Mouse (Mus musculus) liver, adult (tissue): ENCODE measurements around the gene Hspb6.

ENCODE experiments used
- GATA4 ChIP-seq: IDR thresholded peaks from 2 replicates; pipeline ENCODE4 v1.6.1; 2014; ENCODE audit warnings: mild to moderate bottlenecking, low read length; ENCODE audit not compliant: insufficient replicate concordance

The Hspb6 gene

DNA sequence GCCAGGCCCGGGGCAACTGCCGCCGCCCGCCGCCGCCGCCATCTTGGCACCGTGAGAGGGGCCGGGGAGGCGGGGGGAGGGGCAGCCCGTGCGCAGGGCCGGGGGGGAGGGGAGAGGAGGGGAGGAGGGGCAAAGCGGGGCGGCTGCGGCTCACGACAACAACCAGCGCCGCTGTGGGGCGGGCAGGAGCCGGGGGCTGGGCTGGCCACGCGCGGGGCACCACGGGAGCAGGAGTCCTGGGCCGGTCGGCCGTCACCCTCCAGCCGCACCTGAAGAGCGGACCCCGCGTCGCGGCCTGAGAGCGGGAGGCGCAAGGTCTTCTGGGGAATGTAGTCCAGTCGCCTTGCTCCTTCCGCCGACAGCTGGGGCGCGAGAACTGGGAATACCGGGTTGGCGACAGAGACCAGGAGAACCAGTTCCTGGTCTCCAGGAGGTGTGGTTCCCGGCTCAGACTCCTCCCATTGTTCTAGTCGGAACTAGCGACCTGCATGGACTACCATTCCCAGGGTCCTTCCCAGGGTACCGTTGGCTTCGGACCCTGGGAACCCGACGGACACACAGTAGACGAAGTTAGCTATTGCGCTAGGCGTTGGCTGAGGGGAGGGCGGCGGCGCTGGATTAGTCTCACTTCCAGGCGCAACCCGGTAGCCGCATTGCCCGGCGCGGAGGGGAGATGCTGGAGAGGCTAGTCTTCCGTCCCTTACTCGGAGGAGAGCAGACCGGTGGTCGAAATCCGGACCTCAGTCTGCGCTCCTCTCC is 36.9 kb downstream of the Hspb6 start, which contains the start of gene Kmt2b:
Gene Kmt2b (minus strand): TSS at position 51 of the 759 bp plus-strand sequence.
- no peak for TF ChIP-seq GATA4

DNA sequence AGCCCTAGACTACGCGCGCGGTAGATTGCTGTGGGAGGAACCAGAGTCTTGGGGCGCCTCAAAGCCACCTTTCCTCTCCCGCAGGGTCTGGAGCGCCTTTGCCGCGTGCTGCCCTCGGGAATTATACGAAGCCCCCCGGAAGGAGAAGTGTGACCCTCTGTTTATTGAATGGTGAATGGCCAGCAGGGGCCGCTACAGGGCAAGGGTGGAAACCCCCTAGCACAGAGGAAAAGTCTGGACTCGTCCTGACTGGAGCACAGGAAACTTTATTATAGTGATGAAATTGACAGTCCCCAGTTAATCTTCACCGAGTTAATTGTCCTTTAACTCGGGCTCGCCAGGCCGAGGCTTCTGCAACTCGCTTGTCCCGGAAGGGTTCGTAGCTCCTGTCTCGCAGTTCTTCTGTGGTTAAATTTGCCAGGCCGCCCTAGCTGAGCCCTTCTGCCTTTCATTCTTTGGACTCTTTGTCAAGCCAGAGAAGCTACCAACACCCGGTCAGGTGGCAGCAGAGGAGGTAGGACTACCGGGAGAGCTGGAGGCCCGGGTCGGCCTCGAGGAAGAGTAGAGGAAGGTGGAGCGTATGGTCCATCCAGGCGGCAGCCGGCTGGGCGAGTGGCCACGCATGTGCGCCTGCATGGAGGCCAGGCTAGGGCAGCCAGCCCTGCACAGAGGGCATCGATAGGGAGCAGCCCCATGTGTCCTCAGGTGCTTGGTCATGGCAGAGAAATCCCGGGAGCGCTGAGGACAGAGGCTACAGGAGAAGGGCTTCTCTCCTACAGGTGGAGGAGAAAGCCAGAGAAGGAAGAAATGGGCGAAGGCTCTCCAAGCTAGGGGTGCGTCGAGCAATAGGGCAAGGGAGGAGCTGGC is 37.7 kb downstream of the Hspb6 start:
- no peak for TF ChIP-seq GATA4

DNA sequence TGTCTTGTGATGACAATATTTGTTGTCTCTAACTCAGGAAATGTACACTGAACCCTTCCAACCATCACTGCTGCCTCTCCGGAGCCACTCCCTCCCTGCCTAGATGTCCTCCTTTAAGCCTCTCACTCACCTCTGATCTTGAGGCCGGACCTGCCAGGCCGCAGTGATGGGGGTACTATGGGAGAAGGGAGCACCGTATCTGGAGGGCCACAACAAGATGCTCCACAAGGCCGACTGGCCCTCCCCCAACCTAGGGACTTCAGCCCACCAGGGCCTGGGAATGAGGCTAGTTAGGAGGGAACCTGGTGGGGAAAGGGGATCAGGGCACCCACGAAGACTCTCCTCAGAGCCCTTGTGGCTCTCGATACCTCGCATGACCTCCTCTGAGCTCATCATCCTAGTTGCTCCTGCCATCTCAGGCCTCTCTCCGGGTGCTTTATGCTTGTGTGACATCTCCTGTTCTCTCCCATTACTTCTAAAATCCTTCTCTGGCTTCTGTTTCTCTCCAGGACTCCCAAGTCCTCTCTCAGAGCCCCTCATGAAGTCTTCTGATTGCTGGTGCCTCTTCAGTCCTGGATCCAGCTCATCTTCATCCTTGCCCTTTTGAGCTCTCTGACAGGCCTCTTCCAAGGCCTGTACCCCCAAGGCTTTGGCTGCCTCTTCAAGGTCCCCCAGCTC is 39.1 kb downstream of the Hspb6 start:
- no peak for TF ChIP-seq GATA4

DNA sequence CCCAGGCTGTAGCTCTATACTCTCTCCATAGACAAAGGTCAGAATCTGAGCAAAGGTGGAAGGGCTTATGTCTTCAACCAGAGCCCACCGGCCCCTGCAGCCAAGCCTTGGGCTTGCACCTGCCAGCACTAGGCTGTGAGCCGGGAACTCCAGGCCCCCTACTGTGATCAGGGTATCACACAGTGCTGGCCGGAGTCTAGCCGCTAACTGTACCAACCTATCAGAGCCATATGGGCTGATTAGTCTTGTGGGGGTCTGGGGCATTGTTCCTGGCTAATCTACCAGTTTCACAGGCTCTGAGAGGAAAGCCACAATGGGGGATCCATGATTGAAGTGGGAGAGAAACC is 39.6 kb downstream of the Hspb6 start:
- TF ChIP-seq GATA4, result no peak

DNA sequence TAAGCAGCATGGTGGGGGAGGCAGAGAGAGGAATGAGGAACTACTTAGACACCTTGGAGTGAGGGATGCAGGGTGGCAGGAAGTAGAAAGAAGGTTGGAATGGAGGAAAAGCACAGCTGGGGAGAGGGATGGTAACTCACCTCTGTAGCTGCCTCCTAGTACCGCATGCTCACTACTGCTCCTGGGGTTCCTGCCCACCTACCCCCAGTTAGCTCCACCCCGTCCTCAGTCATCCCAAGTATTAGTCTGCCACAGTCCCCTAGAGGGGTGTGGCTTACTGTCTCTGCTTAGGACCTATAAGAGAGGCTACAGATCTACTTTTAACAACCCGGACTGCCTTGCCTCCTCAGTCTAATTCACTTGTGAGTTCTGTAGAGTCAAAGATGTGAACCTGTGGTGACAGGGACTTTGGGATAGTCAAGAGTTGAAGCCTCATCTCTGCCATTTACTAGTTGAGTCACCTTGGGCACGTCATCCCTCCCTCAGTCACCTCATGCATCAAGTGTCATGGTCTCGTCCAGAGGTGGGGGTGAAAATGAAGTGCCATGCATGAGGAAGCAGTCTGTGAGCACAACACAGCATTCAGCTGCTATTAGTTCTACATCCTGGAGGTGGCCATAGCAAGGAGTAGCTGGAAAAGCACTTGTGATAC is 40.9 kb downstream of the Hspb6 start:
- no peak for TF ChIP-seq GATA4

DNA sequence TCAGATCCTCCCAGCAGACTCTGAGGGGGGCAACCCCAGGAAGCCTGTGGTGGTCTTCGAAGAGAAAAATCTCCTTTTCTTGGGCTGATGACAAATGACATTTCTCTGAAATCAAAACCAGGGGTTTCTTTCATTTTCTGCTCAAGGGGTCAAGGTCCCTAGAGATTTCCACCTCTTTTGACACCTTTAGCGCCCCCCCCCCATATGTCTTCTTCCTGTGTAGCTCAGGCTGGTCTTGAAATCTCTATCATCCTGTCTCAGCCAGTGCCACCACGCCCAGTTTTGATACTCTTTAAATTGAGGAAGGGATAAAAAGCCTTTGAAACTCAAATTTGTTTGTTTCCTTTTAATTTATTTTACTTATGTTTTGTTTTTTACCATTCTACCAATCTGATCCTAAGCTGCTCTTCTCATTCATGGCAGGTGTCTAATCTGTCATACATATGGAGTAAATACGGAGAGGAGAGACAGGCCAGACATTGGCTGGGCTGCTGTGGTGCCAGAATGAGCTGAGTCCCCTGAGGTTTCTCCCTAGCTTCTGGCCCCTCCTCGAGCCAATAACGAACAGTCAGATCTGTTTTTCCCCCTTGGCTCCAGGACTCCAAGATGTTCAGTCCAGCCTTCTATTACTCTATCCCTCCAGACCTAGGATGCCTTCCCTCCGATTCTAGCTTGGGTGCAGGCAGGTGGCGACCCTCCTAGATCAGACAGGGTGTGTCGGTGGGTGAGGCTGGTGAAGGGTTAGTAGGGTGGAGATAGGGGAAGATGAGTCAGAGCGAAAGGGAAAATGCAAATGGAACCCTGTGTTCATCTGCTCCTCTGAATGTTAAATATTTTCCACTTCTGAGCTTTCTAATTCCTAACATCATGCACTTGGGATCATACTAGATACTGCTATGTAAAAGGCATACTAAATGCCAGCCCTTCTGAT is 41.9 kb downstream of the Hspb6 start:
- no peak for TF ChIP-seq GATA4

DNA sequence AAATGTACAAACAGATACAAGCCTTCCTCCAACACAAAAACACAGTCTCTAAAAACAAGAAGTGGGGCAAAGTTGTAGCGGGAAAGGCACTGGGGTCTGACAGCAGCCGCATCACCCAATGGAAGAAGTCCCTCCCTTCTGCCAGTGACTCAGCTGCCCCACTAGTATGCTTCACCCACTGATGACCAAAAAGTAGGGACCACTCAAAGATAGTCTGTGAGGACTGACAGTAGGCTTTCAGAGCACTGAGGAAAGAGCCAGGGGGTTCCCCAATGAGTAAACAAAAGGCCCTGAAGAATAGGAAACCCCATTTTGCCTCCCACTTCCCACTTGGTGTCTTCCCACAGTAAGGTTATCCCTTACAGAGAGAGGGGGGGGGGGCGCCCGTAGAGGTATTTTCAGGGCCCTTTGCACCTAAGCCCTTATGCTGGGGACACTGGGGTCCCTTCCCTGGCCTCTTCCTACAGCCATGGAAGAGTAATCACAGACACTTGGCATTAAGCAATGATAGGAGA is 42.6 kb downstream of the Hspb6 start:
- no peak for TF ChIP-seq GATA4

DNA sequence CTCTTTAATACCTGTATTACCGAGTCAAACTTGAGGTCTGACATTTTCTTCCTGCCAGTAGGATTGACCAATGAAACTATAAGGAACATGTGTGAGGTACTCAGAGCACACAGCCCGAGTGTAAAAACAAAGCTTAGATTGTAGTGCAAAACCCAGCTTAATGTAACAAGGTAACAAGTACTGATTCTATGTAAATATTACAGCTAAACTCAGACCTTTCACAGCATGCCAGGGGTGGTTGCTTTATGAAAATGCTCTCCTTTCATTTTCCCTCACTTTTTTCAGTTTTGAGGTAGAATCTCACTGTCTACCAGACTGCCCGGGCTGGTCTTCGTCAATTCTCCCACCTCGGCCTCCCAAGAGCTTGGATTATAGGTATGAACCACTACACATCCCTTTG is 44.1 kb downstream of the Hspb6 start:
- TF ChIP-seq GATA4, result no peak

DNA sequence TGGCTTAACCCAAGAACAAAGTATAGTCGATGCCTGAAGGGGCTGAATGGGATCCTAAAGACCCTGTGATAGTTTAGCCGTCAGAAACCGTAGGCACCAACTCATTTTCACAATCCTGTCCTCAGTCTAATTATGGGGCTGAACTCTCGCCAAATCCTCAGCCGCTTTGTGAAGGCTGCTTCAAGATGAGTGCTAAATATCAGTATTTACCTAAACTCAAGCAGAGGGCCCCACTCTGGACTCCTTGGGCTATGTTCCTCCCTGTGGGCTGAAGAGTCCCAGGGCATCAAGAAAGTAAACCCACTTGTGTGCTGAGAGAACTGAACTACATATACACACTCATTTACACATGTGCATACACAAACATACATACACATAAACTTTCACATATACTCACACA is 44.8 kb downstream of the Hspb6 start:
- TF ChIP-seq GATA4, result no peak

DNA sequence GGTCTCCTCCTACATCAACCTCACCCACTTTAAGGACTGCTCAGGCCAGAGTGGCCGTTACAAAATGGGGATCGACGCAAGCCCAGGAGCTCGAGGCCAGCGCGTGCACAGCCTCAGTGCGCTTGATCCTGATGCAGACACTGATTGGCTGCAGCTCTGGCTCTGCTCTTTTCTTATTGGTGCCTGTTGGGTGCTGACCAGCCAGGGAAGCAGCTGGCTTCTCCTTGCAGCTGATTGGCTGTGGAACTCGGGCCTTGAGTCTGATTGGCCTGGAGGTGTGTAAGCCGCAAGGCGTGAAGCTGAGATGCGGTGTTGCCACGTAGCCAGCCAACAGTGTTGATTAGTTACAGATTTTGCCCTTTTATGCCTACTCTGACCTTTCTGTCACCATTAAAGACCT is 46.8 kb downstream of the Hspb6 start, which contains the start of gene Zbtb32:
Gene Zbtb32 (minus strand): TSS at position 124 of the 400 bp plus-strand sequence.
- TF ChIP-seq GATA4, result no peak

DNA sequence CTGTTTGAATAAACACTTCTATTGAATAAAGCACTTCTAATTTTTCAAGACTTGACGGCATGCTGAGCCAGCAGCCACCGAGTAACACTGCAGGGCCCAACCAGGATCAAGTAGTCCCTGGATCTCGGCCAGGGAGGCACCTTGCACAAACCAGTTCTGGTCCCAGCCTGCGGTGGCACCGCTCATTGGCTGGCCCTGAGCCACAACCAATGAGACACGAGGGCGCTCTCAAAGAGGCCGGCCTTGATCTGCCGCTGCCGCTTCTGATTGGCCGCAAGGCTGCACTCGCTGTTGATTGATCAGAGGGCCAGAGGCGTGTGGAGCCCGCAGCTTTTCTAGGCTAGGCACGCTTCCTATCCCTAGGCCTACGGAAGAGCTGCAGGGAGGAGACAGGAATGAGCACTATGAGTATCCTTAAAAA is 48.0 kb downstream of the Hspb6 start:
- no peak for TF ChIP-seq GATA4

DNA sequence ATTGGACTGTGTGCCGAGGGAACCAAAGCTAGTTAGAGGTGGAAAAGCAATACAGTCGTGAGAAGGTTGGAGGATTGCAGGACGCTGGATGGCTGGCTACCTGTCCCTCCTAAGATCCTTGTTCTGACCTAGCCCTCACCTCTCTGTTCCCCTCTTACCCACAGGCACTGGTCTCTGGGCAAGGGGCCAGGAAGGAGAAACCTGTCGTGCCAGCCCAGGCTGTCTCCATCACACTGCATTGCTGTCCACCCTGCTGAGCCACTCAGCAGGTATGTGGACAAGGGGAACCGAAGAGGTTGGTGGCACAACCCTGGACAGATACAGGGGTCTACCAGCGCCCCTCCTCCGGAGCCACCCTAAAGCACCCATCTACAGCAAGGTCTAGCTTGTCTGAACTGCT is 48.7 kb downstream of the Hspb6 start:
- no peak for TF ChIP-seq GATA4

DNA sequence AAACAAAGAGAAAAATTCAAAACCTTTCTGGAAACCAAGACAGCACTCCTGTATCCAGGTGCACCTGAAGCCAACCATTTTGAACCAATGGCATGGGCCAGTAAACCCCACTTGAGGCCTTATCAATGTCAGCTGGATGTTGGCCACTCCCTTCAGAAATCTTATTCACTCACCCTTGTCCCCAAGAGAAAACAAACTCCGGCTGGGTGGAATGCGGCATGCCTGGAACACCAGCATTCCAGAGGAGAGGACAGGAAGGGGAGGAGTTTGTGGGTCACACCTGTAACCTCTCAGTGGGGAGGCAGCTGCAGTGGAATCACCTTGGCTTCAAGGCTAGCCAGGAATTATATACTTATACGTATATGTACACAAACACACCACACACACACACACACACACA is 50.6 kb downstream of the Hspb6 start:
- TF ChIP-seq GATA4, result no peak

DNA sequence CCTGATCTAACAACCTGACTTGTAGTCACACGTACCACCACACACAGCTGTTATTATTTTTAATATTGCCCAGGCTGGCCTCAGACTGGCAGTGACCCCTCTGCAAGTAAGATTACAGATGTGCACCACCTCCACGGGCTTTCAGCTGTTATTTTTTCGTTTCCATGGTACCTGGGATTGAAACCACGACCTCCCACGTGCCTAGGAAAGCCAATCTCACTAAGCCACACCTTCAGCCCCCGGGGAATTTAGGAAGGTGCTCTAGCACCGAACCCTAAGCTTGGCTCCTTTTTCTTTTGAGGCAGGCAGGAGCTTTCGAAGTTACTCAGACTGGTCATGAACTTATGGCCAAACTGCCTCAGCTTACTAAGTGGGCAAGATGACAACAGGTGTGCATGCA is 52.4 kb downstream of the Hspb6 start:
- TF ChIP-seq GATA4, result no peak
